Mouse (Mus musculus): ENCODE results near the gene Wfdc12.
A peak's percentile ranks its signal among the peaks of the same experiment; 100 is the strongest.
"Not testable (repeated sequence)": the region's sequence is repeated elsewhere in the genome, so short reads cannot be mapped to it uniquely, and the experiment has no call there.

Wfdc12 gene

GRCm38 (mm10) chr2:164190576-164190975 is at the start of gene Wfdc12:
Gene Wfdc12, minus strand, starts transcription at chr2:164190608.
- no peak for ATAC-seq (ENCODE audit: insufficient number of reproducible peaks, low FRiP score, low TSS enrichment)

DNA sequence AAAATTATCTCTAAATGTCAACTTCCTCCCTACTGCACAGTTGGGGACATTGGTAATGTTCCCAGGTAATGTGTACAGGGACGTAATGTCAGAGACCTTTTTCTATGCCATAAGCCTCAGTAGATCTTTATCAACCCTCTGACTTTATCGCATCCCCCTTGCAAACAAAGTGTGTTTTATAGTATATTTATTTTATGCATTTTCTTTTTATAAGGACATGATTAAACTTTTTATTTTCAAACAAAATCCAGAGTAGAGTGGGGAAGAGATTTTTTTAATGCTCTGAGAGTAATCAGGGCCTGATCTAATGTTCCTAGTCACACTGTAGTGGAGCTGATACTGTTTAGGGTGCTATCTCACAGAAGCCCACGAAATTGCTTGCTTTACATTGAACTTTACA is 48.0 kb upstream of the Wfdc12 start, which contains the start of gene Svs2:
Gene Svs2 (minus strand): TSS at position 101 of the 400 bp plus-strand sequence.
- ATAC-seq (ENCODE audit: insufficient number of reproducible peaks, low FRiP score, low TSS enrichment) = no peak

DNA sequence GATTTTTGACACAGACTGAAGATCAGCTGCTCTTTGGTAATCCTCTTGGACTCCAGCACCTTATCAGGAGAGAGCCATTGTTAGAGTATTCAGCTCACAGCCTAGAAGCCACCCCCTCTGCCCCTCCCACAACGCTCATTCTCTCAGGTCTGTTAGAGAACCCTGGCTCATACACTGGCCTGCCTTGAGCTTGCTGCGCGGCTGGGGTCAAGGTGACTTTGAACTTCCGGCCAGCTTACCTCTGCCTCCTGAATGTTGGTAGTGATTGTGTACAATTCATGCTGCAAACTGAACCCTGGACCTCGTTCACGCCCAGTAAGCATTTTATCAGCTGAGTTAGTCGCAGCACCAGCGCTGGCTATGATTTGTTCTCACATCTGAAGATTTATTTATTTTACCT is 42.3 kb upstream of the Wfdc12 start:
- no peak for ATAC-seq (ENCODE audit: insufficient number of reproducible peaks, low FRiP score, low TSS enrichment)

DNA sequence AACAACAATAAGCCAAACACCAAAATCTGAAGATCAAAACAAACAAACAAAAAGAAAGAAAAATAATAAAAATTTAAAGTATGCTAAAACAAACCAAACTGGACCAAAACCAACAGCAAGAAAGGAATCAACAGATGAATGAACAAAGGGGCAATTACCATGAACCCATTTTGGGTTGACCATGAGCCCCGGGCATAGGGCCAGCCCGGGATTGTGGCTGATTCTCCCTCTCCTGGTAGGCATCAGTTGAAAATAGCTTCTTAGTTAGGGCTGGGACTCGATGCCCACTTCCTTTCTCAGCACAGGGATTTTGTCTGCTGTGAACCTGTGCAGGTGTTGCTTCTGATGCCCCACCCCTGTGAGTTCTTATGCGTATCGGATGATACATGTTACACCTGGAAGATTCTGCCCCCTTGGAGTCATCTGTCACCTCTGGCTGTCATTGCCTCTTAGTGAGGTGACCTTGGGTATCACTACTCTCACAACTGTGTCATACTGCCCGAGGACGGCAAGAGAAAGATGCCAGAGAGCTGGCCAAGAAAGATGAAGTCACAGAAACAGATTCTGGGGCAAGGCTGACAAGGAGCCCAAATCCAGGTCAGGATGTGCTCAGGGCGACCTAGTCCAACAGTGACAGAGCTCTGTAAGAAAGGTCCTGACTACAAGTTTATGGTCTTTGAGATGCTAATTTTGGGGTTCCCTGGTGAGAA is 38.1 kb upstream of the Wfdc12 start:
- no peak for ATAC-seq (ENCODE audit: insufficient number of reproducible peaks, low FRiP score, low TSS enrichment)

- ATAC-seq (ENCODE audit: insufficient number of reproducible peaks, low FRiP score, low TSS enrichment) = no peak
These were observed 31.1 kb upstream of the Wfdc12 start, which contains the start of gene Wfdc15b for GRCm38 (mm10) chr2:164221522-164221921. Gene Wfdc15b, minus strand, starts transcription at chr2:164221660.

- ATAC-seq (ENCODE audit: insufficient number of reproducible peaks, low FRiP score, low TSS enrichment) = no peak
These were observed 28.9 kb upstream of the Wfdc12 start for GRCm38 (mm10) chr2:164219295-164219694.

- ATAC-seq (ENCODE audit: insufficient number of reproducible peaks, low FRiP score, low TSS enrichment) = no peak
These were observed 22.3 kb upstream of the Wfdc12 start for GRCm38 (mm10) chr2:164212711-164213110.

- no peak for ATAC-seq (ENCODE audit: insufficient number of reproducible peaks, low FRiP score, low TSS enrichment)
These were observed 20.5 kb upstream of the Wfdc12 start for GRCm38 (mm10) chr2:164210892-164211291.

DNA sequence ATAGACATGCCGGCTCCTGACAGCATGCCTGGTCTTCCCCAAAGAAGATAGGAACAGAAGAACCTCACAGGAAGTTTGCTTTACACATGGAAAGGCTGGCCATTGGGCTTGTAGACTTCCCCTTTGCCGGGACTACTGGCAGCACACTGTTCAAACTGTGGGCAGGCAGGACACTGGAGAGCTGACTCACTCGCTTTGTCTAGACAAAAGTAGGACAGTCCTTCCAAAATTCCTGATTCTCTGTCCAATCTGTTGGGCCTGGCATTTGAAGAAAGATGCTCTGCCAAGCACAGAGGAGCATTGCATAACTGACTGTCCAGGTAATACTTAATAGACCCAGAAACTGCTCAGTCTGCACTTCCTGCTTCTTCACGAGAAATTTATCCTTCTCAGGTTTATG is 16.3 kb upstream of the Wfdc12 start:
- ATAC-seq (ENCODE audit: insufficient number of reproducible peaks, low FRiP score, low TSS enrichment) = peak; percentile 98

- ATAC-seq (ENCODE audit: insufficient number of reproducible peaks, low FRiP score, low TSS enrichment) = not testable (repeated sequence)
These were observed 15.6 kb upstream of the Wfdc12 start for GRCm38 (mm10) chr2:164206011-164206410.

- ATAC-seq (ENCODE audit: insufficient number of reproducible peaks, low FRiP score, low TSS enrichment) = no peak
These were observed 9.4 kb upstream of the Wfdc12 start, which contains the start of gene Wfdc15a for GRCm38 (mm10) chr2:164199626-164200327. Gene Wfdc15a, minus strand, starts transcription at chr2:164200130.

DNA sequence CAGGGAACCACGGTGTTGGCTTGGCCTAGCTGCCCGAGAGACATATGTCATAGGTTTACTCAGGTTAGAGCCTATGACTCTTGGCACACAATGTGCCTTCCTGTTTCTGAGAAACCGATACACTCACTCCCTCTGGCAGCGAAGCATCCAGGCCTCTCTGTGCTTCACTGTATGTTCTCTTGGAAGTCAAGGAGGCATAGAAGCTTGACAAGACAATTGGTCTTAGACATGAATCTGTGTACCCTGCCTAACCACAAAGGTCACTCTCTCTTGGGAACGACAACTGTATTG is 6.2 kb upstream of the Wfdc12 start:
- ATAC-seq (ENCODE audit: insufficient number of reproducible peaks, low FRiP score, low TSS enrichment) = no peak

DNA sequence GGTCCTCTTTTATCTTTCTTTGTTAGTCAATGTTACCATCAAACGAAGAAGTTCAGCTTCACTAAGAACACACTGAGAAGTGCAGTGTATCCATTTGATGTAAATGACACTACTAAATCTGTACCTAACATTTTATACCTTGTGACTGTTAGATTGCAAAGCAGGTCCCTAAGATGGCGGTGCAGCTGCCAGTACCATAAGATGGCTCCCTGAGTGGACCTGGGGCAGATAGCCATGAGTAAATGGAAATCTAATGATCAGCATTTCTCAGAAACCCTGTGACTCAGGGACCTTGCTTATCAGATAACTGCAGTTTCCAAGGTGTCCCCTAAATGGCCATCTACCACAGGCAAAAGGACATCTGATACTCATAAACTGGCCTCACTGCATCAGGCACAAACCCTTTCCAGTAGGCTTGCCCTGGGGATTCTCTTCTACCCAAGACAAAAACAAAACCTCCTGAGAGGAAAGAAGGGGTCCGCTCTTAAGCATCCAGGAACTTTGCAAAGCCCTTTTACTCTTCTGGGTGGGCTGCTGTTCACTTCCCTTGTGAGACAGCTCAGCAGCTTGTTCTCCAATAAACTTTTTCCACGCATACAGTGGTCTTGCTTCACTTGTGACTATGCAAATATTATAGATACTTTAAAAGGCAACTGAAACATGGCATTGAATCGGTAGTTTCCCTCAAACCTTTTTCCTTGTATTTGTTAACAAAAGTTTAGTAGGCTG is 5.7 kb upstream of the Wfdc12 start:
- no peak for ATAC-seq (ENCODE audit: insufficient number of reproducible peaks, low FRiP score, low TSS enrichment)

DNA sequence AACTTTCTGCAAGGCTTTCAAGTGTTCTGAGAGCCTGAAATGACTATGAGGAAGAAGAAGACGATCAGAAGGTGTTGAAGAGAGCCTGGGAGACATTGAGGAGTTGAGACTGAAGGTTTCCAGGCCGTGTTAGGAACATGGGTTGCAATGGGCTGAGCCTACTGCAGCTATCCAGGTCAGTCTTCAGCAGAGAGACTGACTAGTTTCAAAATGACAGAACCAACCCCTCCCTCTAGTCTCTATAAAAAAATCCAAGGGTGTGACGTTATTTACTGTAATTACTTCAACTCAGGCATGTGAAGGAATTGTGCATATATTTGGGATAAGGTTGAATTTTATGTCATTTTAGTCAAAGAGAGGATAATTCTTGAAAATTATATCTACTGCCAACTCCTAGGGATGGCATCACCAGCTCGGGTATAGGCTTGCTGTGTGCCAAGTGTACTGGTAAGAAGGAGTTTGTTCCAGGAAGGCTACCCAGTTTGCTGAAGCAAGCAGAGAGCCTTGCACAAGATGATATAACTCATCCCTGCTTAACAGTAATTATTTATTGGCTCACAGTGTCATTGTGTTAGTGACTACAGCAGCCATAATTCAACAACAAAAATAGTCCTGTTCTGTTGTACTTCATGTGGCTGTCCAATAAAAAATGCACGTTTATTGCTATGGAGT is 4.7 kb upstream of the Wfdc12 start:
- no peak for ATAC-seq (ENCODE audit: insufficient number of reproducible peaks, low FRiP score, low TSS enrichment)

DNA sequence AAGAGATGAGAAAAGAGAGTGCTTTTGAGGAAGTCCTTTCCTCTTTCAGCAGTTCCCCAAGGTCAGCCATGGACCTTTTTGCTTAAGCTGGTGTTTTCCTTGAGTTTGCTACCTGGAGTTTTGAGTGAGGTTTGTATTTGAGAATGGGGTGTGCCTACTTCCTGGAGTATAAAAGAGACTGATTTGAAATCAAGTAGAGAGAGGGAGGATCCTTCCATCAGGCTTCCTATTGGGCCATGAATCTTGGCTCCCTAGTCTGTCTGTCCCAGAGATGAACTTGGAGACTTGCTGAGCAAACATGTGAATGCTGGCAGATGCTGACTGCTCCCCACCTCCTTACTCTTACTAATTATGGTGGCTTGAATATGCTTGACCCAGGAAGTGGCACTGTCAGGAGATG is 1.9 kb upstream of the Wfdc12 start:
- ATAC-seq (ENCODE audit: insufficient number of reproducible peaks, low FRiP score, low TSS enrichment) = no peak

- no peak for ATAC-seq (ENCODE audit: insufficient number of reproducible peaks, low FRiP score, low TSS enrichment)
These were observed 1.7 kb downstream of the Wfdc12 start for GRCm38 (mm10) chr2:164188722-164189121.

- no peak for ATAC-seq (ENCODE audit: insufficient number of reproducible peaks, low FRiP score, low TSS enrichment)
These were observed 6.2 kb downstream of the Wfdc12 start for GRCm38 (mm10) chr2:164184145-164184719.

- no peak for ATAC-seq (ENCODE audit: insufficient number of reproducible peaks, low FRiP score, low TSS enrichment)
These were observed 7.1 kb downstream of the Wfdc12 start for GRCm38 (mm10) chr2:164183340-164183739.

- ATAC-seq (ENCODE audit: insufficient number of reproducible peaks, low FRiP score, low TSS enrichment) = no peak
These were observed 7.6 kb downstream of the Wfdc12 start, which contains the start of gene Wfdc5 for GRCm38 (mm10) chr2:164182692-164183255. Gene Wfdc5, minus strand, starts transcription at chr2:164182742.

DNA sequence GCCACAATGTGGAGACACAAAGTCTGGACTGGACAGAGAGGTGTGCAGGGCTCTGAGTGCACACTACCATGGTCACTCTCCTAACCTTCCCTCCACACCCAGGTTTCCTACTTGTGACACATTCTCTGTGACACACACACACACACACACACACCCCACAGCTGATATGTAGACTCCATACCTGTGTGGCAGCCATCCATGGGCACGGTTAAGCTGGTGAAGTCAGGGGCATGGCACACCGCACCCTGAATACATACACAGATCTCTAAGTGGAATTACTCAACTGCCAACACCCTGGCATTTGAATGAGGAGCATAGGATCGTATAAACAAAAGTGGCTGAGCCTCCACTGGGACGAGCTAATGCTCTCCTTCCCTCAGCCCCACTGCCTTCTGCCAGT is 9.6 kb downstream of the Wfdc12 start:
- ATAC-seq (ENCODE audit: insufficient number of reproducible peaks, low FRiP score, low TSS enrichment) = no peak
